Mouse (Mus musculus) erythroblast, embryonic 14.5 days (primary cell): Measurements from ENCODE around the gene Phc1.

Source experiments
- GATA1 ChIP-seq: IDR thresholded peaks from 2 replicates; pipeline ENCODE4 v1.6.1; 2012; ENCODE audit warnings: low read length, inconsistent platforms, mixed read lengths
- TAL1 ChIP-seq: IDR thresholded peaks from 3 replicates; pipeline ENCODE4 v1.6.1; 2012; ENCODE audit warnings: low read length, inconsistent platforms, mixed read lengths

GRCm38 (mm10) chr6:122291735-122292134 is 48.6 kb downstream of the Phc1 start:
- TF ChIP-seq GATA1 (no peak), TAL1 (no peak)
